Mouse (Mus musculus) embryonic fibroblast, embryonic 13.5 days (primary cell): ENCODE measurements around the gene Mon2.

Experiments used
- CTCF ChIP-seq: IDR thresholded peaks from 2 replicates; pipeline ENCODE4 v1.5.1; 2011; ENCODE audit warnings: mild to moderate bottlenecking, control low read depth, low read length, moderate library complexity, borderline replicate concordance; ENCODE audit not compliant: insufficient read depth
- POLR2A ChIP-seq: IDR thresholded peaks from 2 replicates; pipeline ENCODE4 v1.6.1; 2011; ENCODE audit warnings: low read depth, mild to moderate bottlenecking, control low read depth, low read length, moderate library complexity

- TF ChIP-seq CTCF (no peak), POLR2A (no peak)
Observed at GRCm38 (mm10) chr10:123063021-123063420, 13.3 kb downstream of the Mon2 start.
